12 mouse cellular contexts compared by ENCODE assay signal in genomic region chr14:61889626-61890025, GRCm38 (mm10).
"Had no signal": no experiment of that assay in that cellular context is flagged by ENCODE, and none has a peak within 500 bp of the region (broad histone marks: within the 10 kb centered on the region; RNA-seq: fewer than 3 reads in every experiment).

No protein-coding gene starts in this region.

- H3K4me3 ChIP-seq: layer of hippocampus, adult 2 months; liver, embryonic 15.5 days; midbrain, embryonic 13.5 days had no signal

- H3K36me3 ChIP-seq: liver, embryonic 15.5 days; midbrain, embryonic 13.5 days had no signal

- H3K9ac ChIP-seq: liver, embryonic 15.5 days; midbrain, embryonic 13.5 days had no signal

- H3K4me2 ChIP-seq: liver, embryonic 11.5 days; liver, embryonic 15.5 days; midbrain, embryonic 13.5 days had no signal

- H3K27me3 ChIP-seq: liver, embryonic 15.5 days; midbrain, embryonic 13.5 days had no signal

- H3K27ac ChIP-seq: layer of hippocampus, adult 2 months; liver, embryonic 15.5 days; midbrain, embryonic 13.5 days had no signal

- ATAC-seq: lung, postnatal 0 days; midbrain, embryonic 13.5 days had no signal

- H3K4me1 ChIP-seq: liver, embryonic 15.5 days; midbrain, embryonic 13.5 days had no signal

- H3K9me3 ChIP-seq: liver, embryonic 15.5 days; midbrain, embryonic 13.5 days had no signal

- DNase-seq: kidney, postnatal 10 days; kidney, postnatal 4 days; left cerebral cortex, postnatal 4 days; lung, adult 2 months; lung, postnatal 36 days; right cerebral cortex, postnatal 14 days; thymus, postnatal 4 days had no signal
